Mouse (Mus musculus): ENCODE results near the gene Cnot2. TPM values are rescaled to one million over a fixed set of nuclear protein-coding genes. Genes with fewer than 3 reads are reported as not detected.

Gene Cnot2
- polyA plus RNA-seq, 1 experiment from 2014 or later = 124 TPM

- ATAC-seq (ENCODE audit: low FRiP score) = no peak
- H3K9me3 ChIP-seq = no peaks in the 10 kb centered on the region
- no peaks in the 10 kb centered on the region for H3K36me3 ChIP-seq (replicated peaks)
- H3K9ac ChIP-seq = no peak overlapping the region
- peaks cover 29% of the 10 kb centered on the region for H3K4me1 ChIP-seq
- no peak overlapping the region for H3K27ac ChIP-seq
- WGBS = 88% methylated on average over 11 of the region's 11 CpGs
- no peak overlapping the region for H3K4me3 ChIP-seq (replicated peaks)
- no peak overlapping the region for H3K4me2 ChIP-seq
- no peaks in the 10 kb centered on the region for H3K27me3 ChIP-seq
These were observed 110.9 kb downstream of the Cnot2 start for GRCm38 (mm10) chr10:116470306-116470925.

- no peak for ATAC-seq (ENCODE audit: low FRiP score)
- no peak overlapping the region for H3K4me2 ChIP-seq
- no peaks in the 10 kb centered on the region for H3K9me3 ChIP-seq
- no peak overlapping the region for H3K27ac ChIP-seq
- WGBS = 89% methylated on average over 5 of the region's 5 CpGs
- no peaks in the 10 kb centered on the region for H3K36me3 ChIP-seq (replicated peaks)
- H3K9ac ChIP-seq = no peak overlapping the region
- H3K4me3 ChIP-seq (replicated peaks) = no peak overlapping the region
- H3K4me1 ChIP-seq = peaks cover 22% of the 10 kb centered on the region
- no peaks in the 10 kb centered on the region for H3K27me3 ChIP-seq
These were observed 113.2 kb downstream of the Cnot2 start for GRCm38 (mm10) chr10:116468094-116468493.

- Histone ChIP-seq H3K4me3 (replicated peaks) (no peak overlapping the region), H3K27ac (no peak overlapping the region), H3K27me3 (no peaks in the 10 kb centered on the region), H3K9ac (no peak overlapping the region), H3K4me1 (no peaks in the 10 kb centered on the region), H3K36me3 (replicated peaks) (no peaks in the 10 kb centered on the region), H3K9me3 (no peaks in the 10 kb centered on the region), H3K4me2 (no peak overlapping the region)
- 91% methylated on average over 12 of the region's 12 CpGs for WGBS
- ATAC-seq (ENCODE audit: low FRiP score) = no peak
These were observed 117.5 kb downstream of the Cnot2 start for GRCm38 (mm10) chr10:116463753-116464345.

- no peaks in the 10 kb centered on the region for H3K27me3 ChIP-seq
- ATAC-seq (ENCODE audit: low FRiP score) = no peak
- H3K9me3 ChIP-seq = no peaks in the 10 kb centered on the region
- no peak overlapping the region for H3K9ac ChIP-seq
- H3K36me3 ChIP-seq (replicated peaks) = no peaks in the 10 kb centered on the region
- no peak overlapping the region for H3K4me3 ChIP-seq (replicated peaks)
- no peaks in the 10 kb centered on the region for H3K4me1 ChIP-seq
- WGBS = 94% methylated on average over 9 of the region's 9 CpGs
- H3K4me2 ChIP-seq = no peak overlapping the region
- no peak overlapping the region for H3K27ac ChIP-seq
These were observed 119.9 kb downstream of the Cnot2 start for GRCm38 (mm10) chr10:116461443-116461842.

- Histone ChIP-seq H3K4me3 (replicated peaks) (no peak overlapping the region), H3K9me3 (no peaks in the 10 kb centered on the region), H3K27me3 (no peaks in the 10 kb centered on the region), H3K4me1 (no peaks in the 10 kb centered on the region), H3K36me3 (replicated peaks) (no peaks in the 10 kb centered on the region), H3K4me2 (no peak overlapping the region), H3K9ac (no peak overlapping the region), H3K27ac (no peak overlapping the region)
- 90% methylated on average over 9 of the region's 9 CpGs for WGBS
- ATAC-seq (ENCODE audit: low FRiP score) = no peak
These were observed 122.5 kb downstream of the Cnot2 start for GRCm38 (mm10) chr10:116458786-116459185.

- H3K9me3 ChIP-seq = no peaks in the 10 kb centered on the region
- no peaks in the 10 kb centered on the region for H3K36me3 ChIP-seq (replicated peaks)
- 96% methylated on average over 7 of the region's 7 CpGs for WGBS
- ATAC-seq (ENCODE audit: low FRiP score) = no peak
- no peaks in the 10 kb centered on the region for H3K27me3 ChIP-seq
- H3K4me3 ChIP-seq (replicated peaks) = no peak overlapping the region
- no peak overlapping the region for H3K4me2 ChIP-seq
- no peak overlapping the region for H3K9ac ChIP-seq
- no peak overlapping the region for H3K27ac ChIP-seq
- no peaks in the 10 kb centered on the region for H3K4me1 ChIP-seq
These were observed 128.5 kb downstream of the Cnot2 start for GRCm38 (mm10) chr10:116452771-116453170.

- Histone ChIP-seq H3K4me3 (replicated peaks) (no peak overlapping the region), H3K36me3 (replicated peaks) (no peaks in the 10 kb centered on the region), H3K4me2 (no peak overlapping the region), H3K9ac (no peak overlapping the region), H3K4me1 (no peaks in the 10 kb centered on the region), H3K27me3 (no peaks in the 10 kb centered on the region), H3K9me3 (no peaks in the 10 kb centered on the region), H3K27ac (no peak overlapping the region)
- no peak for ATAC-seq (ENCODE audit: low FRiP score)
- WGBS = 87% methylated on average over 9 of the region's 9 CpGs
These were observed 130.7 kb downstream of the Cnot2 start for GRCm38 (mm10) chr10:116450621-116451020.

GRCm38 (mm10) chr10:116448166-116448565, 133.1 kb downstream of the Cnot2 start:
- H3K4me3 ChIP-seq (replicated peaks) = no peak overlapping the region
- peaks cover 9% of the 10 kb centered on the region; the same call in 1 of the 2 replicates for H3K36me3 ChIP-seq (replicated peaks)
- no peaks in the 10 kb centered on the region for H3K9me3 ChIP-seq
- H3K9ac ChIP-seq = no peak overlapping the region
- no peaks in the 10 kb centered on the region for H3K27me3 ChIP-seq
- H3K4me1 ChIP-seq = no peaks in the 10 kb centered on the region
- no peak overlapping the region for H3K4me2 ChIP-seq
- ATAC-seq (ENCODE audit: low FRiP score) = no peak
- no peak overlapping the region for H3K27ac ChIP-seq
- 93% methylated on average over 12 of the region's 12 CpGs for WGBS

GRCm38 (mm10) chr10:116447176-116447575, 134.1 kb downstream of the Cnot2 start:
- no peak overlapping the region for H3K27ac ChIP-seq
- peaks cover 9% of the 10 kb centered on the region; the same call in 1 of the 2 replicates for H3K36me3 ChIP-seq (replicated peaks)
- H3K9ac ChIP-seq = no peak overlapping the region
- H3K4me1 ChIP-seq = no peaks in the 10 kb centered on the region
- 92% methylated on average over 9 of the region's 9 CpGs for WGBS
- ATAC-seq (ENCODE audit: low FRiP score) = no peak
- no peak overlapping the region for H3K4me2 ChIP-seq
- no peak overlapping the region for H3K4me3 ChIP-seq (replicated peaks)
- H3K9me3 ChIP-seq = no peaks in the 10 kb centered on the region
- no peaks in the 10 kb centered on the region for H3K27me3 ChIP-seq

GRCm38 (mm10) chr10:116446040-116446439, 135.3 kb downstream of the Cnot2 start:
- WGBS = 87% methylated on average over 12 of the region's 12 CpGs
- Histone ChIP-seq H3K9ac (no peak overlapping the region), H3K27me3 (no peaks in the 10 kb centered on the region), H3K4me1 (no peaks in the 10 kb centered on the region), H3K27ac (no peak overlapping the region), H3K9me3 (no peaks in the 10 kb centered on the region), H3K4me2 (no peak overlapping the region), H3K36me3 (replicated peaks) (peaks cover 9% of the 10 kb centered on the region; the same call in 1 of the 2 replicates), H3K4me3 (replicated peaks) (no peak overlapping the region)
- ATAC-seq (ENCODE audit: low FRiP score) = no peak

- Histone ChIP-seq H3K4me2 (no peak overlapping the region), H3K27ac (no peak overlapping the region), H3K9ac (no peak overlapping the region), H3K27me3 (no peaks in the 10 kb centered on the region), H3K36me3 (replicated peaks) (peaks cover 9% of the 10 kb centered on the region; the same call in 1 of the 2 replicates), H3K4me3 (replicated peaks) (no peak overlapping the region), H3K9me3 (no peaks in the 10 kb centered on the region), H3K4me1 (no peaks in the 10 kb centered on the region)
- ATAC-seq (ENCODE audit: low FRiP score) = no peak
- WGBS = 94% methylated on average over 8 of the region's 8 CpGs
These were observed 136.5 kb downstream of the Cnot2 start for GRCm38 (mm10) chr10:116444826-116445225.

- no peaks in the 10 kb centered on the region for H3K9me3 ChIP-seq
- H3K27me3 ChIP-seq = no peaks in the 10 kb centered on the region
- H3K4me3 ChIP-seq (replicated peaks) = no peak overlapping the region
- H3K9ac ChIP-seq = no peak overlapping the region
- no peak for ATAC-seq (ENCODE audit: low FRiP score)
- no peak overlapping the region for H3K4me2 ChIP-seq
- no peak overlapping the region for H3K27ac ChIP-seq
- 94% methylated on average over 10 of the region's 10 CpGs for WGBS
- no peaks in the 10 kb centered on the region for H3K4me1 ChIP-seq
- H3K36me3 ChIP-seq (replicated peaks) = peaks cover 9% of the 10 kb centered on the region; the same call in 1 of the 2 replicates
These were observed 136.9 kb downstream of the Cnot2 start for GRCm38 (mm10) chr10:116444371-116444770.

- Histone ChIP-seq H3K9ac (no peak overlapping the region), H3K4me3 (replicated peaks) (no peak overlapping the region), H3K27me3 (no peaks in the 10 kb centered on the region), H3K4me1 (no peaks in the 10 kb centered on the region), H3K9me3 (peaks cover 9% of the 10 kb centered on the region), H3K4me2 (no peak overlapping the region), H3K36me3 (replicated peaks) (peaks cover 9% of the 10 kb centered on the region; the same call in 1 of the 2 replicates), H3K27ac (no peak overlapping the region)
- 96% methylated on average over 7 of the region's 7 CpGs for WGBS
- ATAC-seq (ENCODE audit: low FRiP score) = no peak
These were observed 140.4 kb downstream of the Cnot2 start for GRCm38 (mm10) chr10:116440946-116441345.

Data from forebrain, embryonic 12.5 days (tissue).